Mouse (Mus musculus): ENCODE results near the gene Selp.

- TF ChIP-seq POLR2A (IDR thresholded peaks at IDR 0.05; ENCODE audit: insufficient read depth, low read depth, low read length) (no peak), CTCF (IDR thresholded peaks at IDR 0.05) (no peak), EP300 (IDR thresholded peaks at IDR 0.05; ENCODE audit: insufficient read depth, low read depth, low read length) (no peak)
Measured at GRCm38 (mm10) chr1:164149083-164149482, 34.0 kb downstream of the Selp start.

Measured in heart, adult 2 months (tissue).